Mouse (Mus musculus) heart, embryonic 14.5 days (tissue): ENCODE measurements at regions not wholly inside any gene's neighbourhood (a gene's known extent, or its start where the extent isn't known, plus 50 kb on each side); places are given as distances from the start of the nearest gene placed in this dataset.

Source experiments
- ATAC-seq: fragments of 200-750 bp; cut with Nextera tagmentation; 2 replicates; pipeline ENCODE4 v1.8.0; 2017; ENCODE audit warnings: low read depth, moderate TSS enrichment; ENCODE audit not compliant: insufficient number of reproducible peaks, insufficient read depth, low FRiP score
- H3K27ac ChIP-seq, 2 experiments: fragments of 200-500 bp in 1 of 2; fragments of 300-500 bp in 1 of 2; sonication (generic) in 1 of 2; replicated peaks in 1 of 2; 2 replicates each; pipeline ENCODE4 v1.5.1; 2012 to 2014; ENCODE audit warnings: low read depth in 2 of 2, low read length in 2 of 2, control low read depth in 1 of 2, mild to moderate bottlenecking in 1 of 2, mixed read lengths in 1 of 2; ENCODE audit not compliant: control insufficient read depth in 1 of 2, insufficient read depth in 1 of 2
- H3K27me3 ChIP-seq: fragments of 300-500 bp; sonication (generic); 2 replicates; pipeline ENCODE4 v1.6.1; 2014; ENCODE audit warnings: mild to moderate bottlenecking, low read length, control low read depth; ENCODE audit not compliant: control insufficient read depth, insufficient read depth
- H3K36me3 ChIP-seq: fragments of 300-500 bp; sonication (generic); 2 replicates; pipeline ENCODE4 v1.6.1; 2014; ENCODE audit warnings: mild to moderate bottlenecking, control low read depth, low read length, mixed read lengths; ENCODE audit not compliant: control insufficient read depth, insufficient read depth
- H3K4me1 ChIP-seq, 2 experiments: fragments of 200-500 bp in 1 of 2; fragments of 300-500 bp in 1 of 2; sonication (generic) in 1 of 2; 2 replicates each; pipeline ENCODE4 v1.6.1; 2012 to 2014; ENCODE audit warnings: low read length in 2 of 2, control low read depth in 1 of 2, mixed read lengths in 1 of 2; ENCODE audit not compliant: control insufficient read depth in 2 of 2, insufficient read depth in 2 of 2
- H3K4me2 ChIP-seq: fragments of 300-500 bp; sonication (generic); 2 replicates; pipeline ENCODE4 v1.6.1; 2014; ENCODE audit warnings: mild to moderate bottlenecking, low read length
- H3K4me3 ChIP-seq, 2 experiments: fragments of 200-500 bp in 1 of 2; fragments of 300-500 bp in 1 of 2; sonication (generic) in 1 of 2; 2 replicates each; pipeline ENCODE4 v1.5.1; 2012 to 2014; ENCODE audit warnings: low read length in 2 of 2, mild to moderate bottlenecking in 2 of 2, control low read depth in 1 of 2, low read depth in 1 of 2, moderate library complexity in 1 of 2; ENCODE audit not compliant: control insufficient read depth in 1 of 2, insufficient read depth in 1 of 2
- H3K9ac ChIP-seq: fragments of 300-500 bp; sonication (generic); 2 replicates; pipeline ENCODE4 v1.6.1; 2014; ENCODE audit warnings: mild to moderate bottlenecking, low read length
- H3K9me3 ChIP-seq: fragments of 300-500 bp; sonication (generic); 2 replicates; pipeline ENCODE4 v1.6.1; 2016; ENCODE audit warnings: low read length, control low read depth; ENCODE audit not compliant: control insufficient read depth
- WGBS: fragments of 180-500 bp; shearing (Covaris S2); extraction: QIAGEN DNeasy Blood & Tissue Kit; methylation state at CpG from one replicate; pipeline ENCODE4 v1.1.7; 2014; 5-methylcytosine and 5-hydroxymethylcytosine counted together

DNA sequence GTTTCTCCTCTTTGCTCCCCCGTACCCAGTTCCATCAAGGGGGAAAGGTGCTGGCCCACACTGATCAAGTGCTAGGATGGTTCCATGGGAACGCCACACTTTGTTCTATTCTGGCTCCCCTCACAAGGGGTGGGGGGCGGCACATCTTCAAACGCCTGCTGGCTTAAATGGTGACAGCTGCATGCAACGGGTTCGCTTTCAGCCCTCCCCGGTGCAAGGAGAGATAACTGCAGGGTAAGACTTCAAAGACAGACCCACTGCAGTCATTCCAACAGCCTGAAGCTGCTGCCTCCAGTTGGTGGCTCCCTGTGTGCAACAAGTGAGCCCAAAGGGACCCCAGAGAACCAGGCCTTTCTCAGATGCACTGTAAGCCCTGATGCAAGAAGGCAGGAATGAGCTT is 173.9 kb upstream of the Lef1 start:
- 9% methylated on average over 7 of the region's 7 CpGs for WGBS
- no peak overlapping the region for H3K27ac ChIP-seq
- H3K9me3 ChIP-seq = no peaks in the 10 kb centered on the region
- H3K4me2 ChIP-seq = peak overlapping the region; percentile 14; the same call in 1 of the 2 replicates
- no peak for ATAC-seq
- no peaks in the 10 kb centered on the region for H3K27me3 ChIP-seq
- no peak overlapping the region for H3K4me3 ChIP-seq
- H3K9ac ChIP-seq = no peak overlapping the region
- no peaks in the 10 kb centered on the region for H3K36me3 ChIP-seq
- peaks cover 12 to 16% of the 10 kb centered on the region in 2 experiments for H3K4me1 ChIP-seq

DNA sequence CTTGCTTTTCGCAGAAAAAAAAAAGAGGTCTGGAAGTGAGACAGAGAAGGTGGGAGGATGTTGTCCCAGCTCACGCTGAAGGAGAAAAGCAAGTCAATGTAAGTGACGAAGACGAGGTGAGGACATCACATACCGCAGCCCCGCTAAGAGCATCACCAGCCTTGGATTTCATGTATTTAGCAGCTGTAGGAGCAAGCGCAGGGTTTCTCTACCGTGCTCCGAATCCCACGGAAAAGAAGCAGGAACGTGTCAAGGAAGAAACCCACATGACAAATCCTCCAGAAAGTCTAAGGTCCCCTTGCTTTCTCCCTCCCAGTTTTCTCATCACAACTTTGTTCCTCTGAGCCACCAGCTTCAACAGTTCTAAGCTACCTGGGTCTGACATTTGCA is 174.3 kb upstream of the Lef1 start:
- WGBS = 38% methylated on average over 11 of the region's 11 CpGs
- ATAC-seq = no peak
- H3K9me3 ChIP-seq = no peaks in the 10 kb centered on the region
- peak overlapping the region; percentile 14; the same call in 1 of the 2 replicates for H3K4me2 ChIP-seq
- H3K27ac ChIP-seq = no peak overlapping the region
- H3K9ac ChIP-seq = no peak overlapping the region
- H3K27me3 ChIP-seq = no peaks in the 10 kb centered on the region
- no peak overlapping the region for H3K4me3 ChIP-seq
- no peaks in the 10 kb centered on the region for H3K36me3 ChIP-seq
- peaks cover 12 to 16% of the 10 kb centered on the region in 2 experiments for H3K4me1 ChIP-seq

DNA sequence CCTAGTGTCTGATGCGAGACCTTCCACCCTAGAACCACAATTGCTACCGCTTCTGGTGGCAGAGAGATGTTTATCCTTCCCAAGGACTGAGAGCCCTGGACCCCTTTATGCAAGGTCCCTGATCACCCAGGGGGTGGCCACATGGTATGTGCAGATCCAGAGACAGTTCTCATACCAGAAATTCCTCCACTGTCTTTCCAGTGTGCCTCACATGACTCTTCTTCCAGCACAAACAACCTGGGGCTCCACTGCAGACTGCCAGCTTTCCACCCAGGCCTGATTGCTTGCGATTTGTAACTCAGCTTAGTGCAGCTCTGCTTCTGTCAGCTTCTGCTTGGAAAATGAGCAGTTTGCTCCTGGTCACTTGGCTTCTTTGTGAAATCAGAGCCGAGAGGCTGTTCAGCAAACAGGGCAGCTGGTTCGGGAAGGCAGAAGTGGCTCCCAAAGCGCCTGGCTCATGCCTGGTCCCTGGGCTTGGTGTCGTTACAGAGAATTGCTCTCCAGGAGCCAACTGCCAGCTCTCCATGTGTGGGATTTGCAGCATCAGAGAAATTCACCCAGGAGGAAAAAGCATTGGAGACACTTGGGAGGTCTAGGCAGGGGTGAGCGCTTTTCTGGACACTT is 174.9 kb upstream of the Lef1 start:
- Histone ChIP-seq H3K4me3 (no peak overlapping the region), H3K9me3 (no peaks in the 10 kb centered on the region), H3K27ac (0 out of 4 replicates have a peak overlapping the region, but pooled peaks of 1 of the 2 experiments have one; percentile 22), H3K4me2 (peak overlapping the region; percentile 14; the same call in 1 of the 2 replicates), H3K36me3 (no peaks in the 10 kb centered on the region), H3K4me1 (peaks cover 12 to 16% of the 10 kb centered on the region in 2 experiments), H3K9ac (no peak overlapping the region), H3K27me3 (no peaks in the 10 kb centered on the region)
- no peak for ATAC-seq
- WGBS = 43% methylated on average over 8 of the region's 8 CpGs

DNA sequence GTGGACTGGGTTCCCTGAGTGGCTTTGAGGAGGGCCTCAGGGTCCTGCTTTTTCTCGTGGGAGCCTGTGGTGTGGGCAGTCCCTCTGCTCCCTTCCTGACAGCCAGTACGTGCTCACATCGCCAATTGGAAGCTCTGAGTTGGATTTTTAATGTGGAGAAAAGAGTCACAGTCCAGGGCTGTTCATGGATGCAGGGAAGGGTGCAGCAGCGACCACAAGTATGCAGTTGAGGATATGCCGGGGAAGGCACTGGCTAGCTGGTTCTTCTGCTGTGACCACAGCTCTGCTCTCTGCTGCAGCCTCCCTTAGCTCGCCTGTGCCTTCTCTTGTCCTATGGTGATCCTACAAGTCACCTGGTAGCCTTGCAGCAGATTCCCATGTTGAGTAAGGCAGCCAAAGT is 177.5 kb upstream of the Lef1 start:
- 55% methylated on average over 6 of the region's 6 CpGs for WGBS
- no peaks in the 10 kb centered on the region for H3K9me3 ChIP-seq
- peaks cover 12 to 18% of the 10 kb centered on the region in 2 experiments for H3K4me1 ChIP-seq
- no peaks in the 10 kb centered on the region for H3K27me3 ChIP-seq
- no peak for ATAC-seq
- no peaks in the 10 kb centered on the region for H3K36me3 ChIP-seq
- no peak overlapping the region for H3K9ac ChIP-seq
- no peak overlapping the region for H3K4me2 ChIP-seq
- H3K27ac ChIP-seq = no peak overlapping the region
- H3K4me3 ChIP-seq = no peak overlapping the region

DNA sequence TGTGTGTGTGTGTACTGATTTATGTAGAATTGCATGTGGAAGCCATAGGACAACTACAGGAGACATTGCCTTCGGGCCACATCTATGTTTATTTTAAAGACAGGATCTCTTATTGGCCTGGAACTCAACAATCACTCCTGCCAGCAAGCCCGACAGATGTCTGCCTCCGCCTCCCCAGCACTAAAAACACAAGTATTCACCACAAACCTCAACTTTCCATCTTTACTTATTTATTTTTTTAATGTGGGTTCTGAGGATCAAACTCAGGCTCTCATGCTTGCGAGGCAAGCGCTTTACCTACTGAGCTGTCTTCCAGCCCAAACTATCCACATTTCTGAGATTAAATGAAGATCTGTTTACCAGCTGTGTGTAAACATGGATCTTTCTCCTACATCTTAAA is 178.0 kb upstream of the Lef1 start:
- WGBS = 91% methylated on average over 5 of the region's 5 CpGs
- Histone ChIP-seq H3K27me3 (no peaks in the 10 kb centered on the region), H3K4me3 (no peak overlapping the region), H3K27ac (no peak overlapping the region), H3K36me3 (no peaks in the 10 kb centered on the region), H3K4me1 (peaks cover 12 to 18% of the 10 kb centered on the region in 2 experiments), H3K4me2 (no peak overlapping the region), H3K9me3 (no peaks in the 10 kb centered on the region), H3K9ac (no peak overlapping the region)
- no peak for ATAC-seq

DNA sequence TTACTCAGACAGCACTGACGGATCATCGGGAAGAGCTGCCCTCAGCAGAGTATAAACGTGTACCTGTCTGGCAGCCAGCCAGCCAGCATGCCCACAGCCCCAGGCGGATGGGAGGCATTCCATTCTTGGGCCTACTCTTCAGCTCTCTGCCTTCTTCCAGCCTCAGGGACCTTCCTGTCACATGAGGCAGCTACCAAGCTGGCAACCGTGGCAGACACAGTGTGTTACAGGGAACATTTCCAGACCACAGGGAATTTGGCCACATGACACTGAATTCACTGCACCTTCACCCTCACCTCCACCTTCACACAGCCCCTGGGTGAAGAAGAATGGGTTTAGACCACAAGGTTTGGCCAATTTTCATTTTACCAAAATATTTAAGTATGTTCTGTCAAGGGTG is 185.3 kb upstream of the Lef1 start:
- Histone ChIP-seq H3K36me3 (no peaks in the 10 kb centered on the region), H3K27me3 (no peaks in the 10 kb centered on the region; the same call in 1 of the 2 replicates), H3K4me3 (no peak overlapping the region), H3K9me3 (no peaks in the 10 kb centered on the region), H3K9ac (no peak overlapping the region), H3K27ac (no peak overlapping the region), H3K4me2 (no peak overlapping the region), H3K4me1 (peaks cover 4 to 9% of the 10 kb centered on the region in 2 experiments; a peak in 2 of 4 replicates)
- ATAC-seq = no peak
- 53% methylated on average over 5 of the region's 5 CpGs for WGBS

DNA sequence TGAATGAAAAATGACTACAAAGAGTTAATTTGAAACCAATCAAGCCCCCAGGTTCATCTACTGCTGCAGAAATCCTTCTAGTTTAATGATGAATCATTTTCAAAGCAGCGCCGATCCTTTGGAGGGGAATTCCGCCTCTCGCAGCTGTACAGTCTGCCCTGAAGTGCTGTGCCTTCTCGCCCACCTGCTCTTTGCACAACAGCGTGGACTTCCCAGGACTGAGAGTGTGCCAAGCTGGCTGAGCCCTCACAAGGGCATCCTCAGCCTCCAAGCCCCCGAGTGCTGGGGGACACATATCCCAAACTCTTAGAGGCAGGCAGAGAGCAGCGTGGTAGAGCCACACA is 186.7 kb upstream of the Lef1 start:
- peak overlapping the region; percentile 62 for H3K4me2 ChIP-seq
- peaks cover 4 to 9% of the 10 kb centered on the region in 2 experiments; a peak in 2 of 4 replicates for H3K4me1 ChIP-seq
- H3K9ac ChIP-seq = no peak overlapping the region; the same call in 1 of the 2 replicates
- 0 out of 4 replicates have a peak overlapping the region, but pooled peaks have one; percentile 2 to 6 for H3K4me3 ChIP-seq
- no peaks in the 10 kb centered on the region; the same call in 1 of the 2 replicates for H3K27me3 ChIP-seq
- H3K27ac ChIP-seq = no peak overlapping the region
- no peak for ATAC-seq
- H3K9me3 ChIP-seq = no peaks in the 10 kb centered on the region
- no peaks in the 10 kb centered on the region for H3K36me3 ChIP-seq
- 47% methylated on average over 8 of the region's 8 CpGs for WGBS
